Mouse (Mus musculus) lung, postnatal 4 days (tissue): ENCODE data around the gene Rasal1.

Source experiments
- DNase-seq, 2 experiments: peaks; one replicate each; pipeline ENCODE4 v3.0.0; 2021

Rasal1 gene

GRCm38 (mm10) chr5:120696865-120697264, 48.3 kb downstream of the Rasal1 start:
- no peak for DNase-seq

GRCm38 (mm10) chr5:120698181-120698580, 49.6 kb downstream of the Rasal1 start:
- DNase-seq = no peak

GRCm38 (mm10) chr5:120698801-120699391, 50.3 kb downstream of the Rasal1 start:
- DNase-seq = peak; percentile 44 to 71

- DNase-seq = no peak
Observed at GRCm38 (mm10) chr5:120700996-120701790, 52.6 kb downstream of the Rasal1 start.

GRCm38 (mm10) chr5:120702421-120702820, 53.8 kb downstream of the Rasal1 start:
- DNase-seq = no peak

- no peak for DNase-seq
Observed at GRCm38 (mm10) chr5:120702969-120703368, 54.4 kb downstream of the Rasal1 start.

GRCm38 (mm10) chr5:120703660-120704059, 55.0 kb downstream of the Rasal1 start:
- DNase-seq = no peak

- no peak for DNase-seq
Observed at GRCm38 (mm10) chr5:120704421-120704820, 55.8 kb downstream of the Rasal1 start.

GRCm38 (mm10) chr5:120706541-120706940, 57.9 kb downstream of the Rasal1 start:
- DNase-seq = peak in 1 of 2 experiments; percentile 32

GRCm38 (mm10) chr5:120706976-120707375, 58.4 kb downstream of the Rasal1 start:
- no peak for DNase-seq

GRCm38 (mm10) chr5:120710161-120710825, 61.7 kb downstream of the Rasal1 start:
- DNase-seq = peak in 1 of 2 experiments; percentile 32

- DNase-seq = no peak
Observed at GRCm38 (mm10) chr5:120710826-120711248, 62.2 kb downstream of the Rasal1 start.

GRCm38 (mm10) chr5:120711416-120711815, 62.8 kb downstream of the Rasal1 start:
- DNase-seq = peak; percentile 43 to 48

GRCm38 (mm10) chr5:120711827-120712226, 63.2 kb downstream of the Rasal1 start, which contains the start of gene Dtx1:
Gene Dtx1, minus strand, starts transcription at chr5:120711927.
- no peak for DNase-seq

- no peak for DNase-seq
Observed at GRCm38 (mm10) chr5:120712721-120713120, 64.1 kb downstream of the Rasal1 start.

- peak; percentile 55 to 72 for DNase-seq
Observed at GRCm38 (mm10) chr5:120714314-120714713, 65.7 kb downstream of the Rasal1 start.

- no peak for DNase-seq
Observed at GRCm38 (mm10) chr5:120717136-120717535, 68.5 kb downstream of the Rasal1 start.

GRCm38 (mm10) chr5:120718600-120719378, 70.2 kb downstream of the Rasal1 start:
- no peak for DNase-seq

- no peak for DNase-seq
Observed at GRCm38 (mm10) chr5:120721005-120721404, 72.4 kb downstream of the Rasal1 start.

GRCm38 (mm10) chr5:120725811-120726455, 77.3 kb downstream of the Rasal1 start:
- DNase-seq = no peak
